Mouse (Mus musculus) embryonic fibroblast, embryonic 13.5 days (primary cell): ENCODE data around the gene Nasp.
A peak's percentile ranks its signal among the peaks of the same experiment; 100 is the strongest.

Experiments used
- CTCF ChIP-seq: IDR thresholded peaks from 2 replicates; pipeline ENCODE4 v1.5.1; 2011; ENCODE audit warnings: mild to moderate bottlenecking, control low read depth, low read length, moderate library complexity, borderline replicate concordance; ENCODE audit not compliant: insufficient read depth
- POLR2A ChIP-seq: IDR thresholded peaks from 2 replicates; pipeline ENCODE4 v1.6.1; 2011; ENCODE audit warnings: low read depth, mild to moderate bottlenecking, control low read depth, low read length, moderate library complexity

DNA sequence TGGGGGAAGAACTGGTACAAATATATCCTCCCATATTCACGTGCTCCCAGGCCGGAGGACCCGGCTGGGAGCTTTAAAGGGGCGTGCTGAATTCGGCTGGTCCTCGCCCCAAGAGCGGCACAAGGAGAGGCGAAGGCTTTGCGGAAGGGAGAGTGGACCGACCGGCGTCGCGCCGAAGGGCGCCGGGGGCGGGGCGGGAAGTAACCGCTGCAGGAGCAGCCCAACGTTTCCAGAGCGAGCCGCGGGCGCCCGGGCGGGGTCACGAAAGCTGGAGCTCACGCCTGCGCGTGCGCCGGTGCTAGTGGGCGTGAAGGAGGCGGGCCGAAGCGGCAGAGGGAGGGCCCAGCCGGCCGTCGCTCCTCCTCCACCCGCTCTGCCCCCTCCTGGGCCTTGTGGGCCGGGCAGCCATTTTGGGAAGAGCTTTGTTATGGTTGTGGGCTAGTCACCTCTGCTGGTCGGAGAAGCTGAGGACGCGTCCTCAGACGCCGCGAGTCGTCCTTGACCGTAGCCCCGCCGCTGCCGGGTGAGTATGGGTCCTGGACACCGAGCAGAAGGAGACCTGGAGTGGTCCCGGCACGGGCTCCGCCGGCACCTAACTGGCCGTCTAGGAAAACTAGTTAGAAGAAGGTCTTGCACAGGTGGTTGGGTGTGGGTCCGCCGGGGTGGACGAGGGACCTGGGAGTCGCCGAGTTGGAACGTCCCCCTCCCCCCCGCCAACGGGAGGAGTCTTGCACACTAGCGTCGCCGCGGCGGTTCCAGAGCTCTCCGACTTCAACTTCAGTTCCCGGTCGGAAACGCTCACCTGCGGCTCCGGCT is 70.2 kb downstream of the Nasp start, which contains the start of gene Gpbp1l1:
- TF ChIP-seq CTCF (no peak), POLR2A (peak; percentile 52)
